Mouse (Mus musculus) kidney, postnatal 4 days (tissue): ENCODE data around the gene Tollip.

Experiments
- DNase-seq, 2 experiments: peaks; one replicate each; pipeline ENCODE4 v3.0.0; 2021; ENCODE audit warnings: mixed read lengths in 2 of 2

Gene Tollip

GRCm38 (mm10) chr7:141918407-141918806, at the start of gene Tollip:
Tollip (minus strand) TSS chr7:141918507.
- no peak for DNase-seq

- DNase-seq: no peak
Observed at GRCm38 (mm10) chr7:141966281-141966680, 48.0 kb upstream of the Tollip start.

GRCm38 (mm10) chr7:141962521-141962920, 44.2 kb upstream of the Tollip start:
- DNase-seq: no peak

GRCm38 (mm10) chr7:141961491-141961890, 43.2 kb upstream of the Tollip start:
- DNase-seq: no peak

- no peak for DNase-seq
Observed at GRCm38 (mm10) chr7:141960926-141961325, 42.6 kb upstream of the Tollip start.

- peak; percentile 75 to 76 for DNase-seq
Observed at GRCm38 (mm10) chr7:141959133-141959532, 40.8 kb upstream of the Tollip start.

- DNase-seq: no peak
Observed at GRCm38 (mm10) chr7:141958211-141958610, 39.9 kb upstream of the Tollip start.

GRCm38 (mm10) chr7:141957524-141958051, 39.3 kb upstream of the Tollip start:
- DNase-seq: no peak

- DNase-seq: no peak
Observed at GRCm38 (mm10) chr7:141956174-141956566, 37.9 kb upstream of the Tollip start.

GRCm38 (mm10) chr7:141955565-141956173, 37.4 kb upstream of the Tollip start:
- no peak for DNase-seq

GRCm38 (mm10) chr7:141953616-141954015, 35.3 kb upstream of the Tollip start:
- DNase-seq: no peak

- no peak for DNase-seq
Observed at GRCm38 (mm10) chr7:141952920-141953319, 34.6 kb upstream of the Tollip start.

GRCm38 (mm10) chr7:141951821-141952220, 33.5 kb upstream of the Tollip start:
- no peak for DNase-seq

GRCm38 (mm10) chr7:141950104-141951013, 32.1 kb upstream of the Tollip start:
- DNase-seq: peak; percentile 20 to 45

- DNase-seq: no peak
Observed at GRCm38 (mm10) chr7:141949799-141950103, 31.4 kb upstream of the Tollip start.

- DNase-seq: peak; percentile 96 to 97
Observed at GRCm38 (mm10) chr7:141948906-141949798, 30.8 kb upstream of the Tollip start, which contains the start of gene Brsk2. Brsk2 (plus strand) TSS chr7:141949751.

- DNase-seq: no peak
Observed at GRCm38 (mm10) chr7:141948045-141948444, 29.7 kb upstream of the Tollip start.

- DNase-seq: no peak
Observed at GRCm38 (mm10) chr7:141947512-141947911, 29.2 kb upstream of the Tollip start.

- DNase-seq: peak; percentile 24 to 33
Observed at GRCm38 (mm10) chr7:141945927-141946326, 27.6 kb upstream of the Tollip start.

- DNase-seq: no peak
Observed at GRCm38 (mm10) chr7:141943444-141943843, 25.1 kb upstream of the Tollip start.

GRCm38 (mm10) chr7:141934951-141935350, 16.6 kb upstream of the Tollip start:
- no peak for DNase-seq

- DNase-seq: no peak
Observed at GRCm38 (mm10) chr7:141934128-141934898, 16.0 kb upstream of the Tollip start.
